Mouse (Mus musculus) lung, embryonic 16.5 days (tissue): ENCODE measurements around the gene Adamts3. TPM values are rescaled to one million over a fixed set of nuclear protein-coding genes. Genes with fewer than 3 reads are reported as not detected.

Experiments
- ATAC-seq: fragments of 200-750 bp; cut with Nextera tagmentation; 2 replicates; pipeline ENCODE4 v1.8.0; 2017; ENCODE audit warnings: low read depth, mild to moderate bottlenecking, moderate library complexity
- H3K27ac ChIP-seq: fragments of 300-500 bp; sonication (generic); 2 replicates; pipeline ENCODE4 v1.5.1; 2014; ENCODE audit warnings: mild to moderate bottlenecking, control low read depth, low read length
- H3K27me3 ChIP-seq: fragments of 300-500 bp; sonication (generic); 2 replicates; pipeline ENCODE4 v1.6.1; 2014; ENCODE audit warnings: low read depth, low read length, mixed read lengths; ENCODE audit not compliant: control insufficient read depth, insufficient read depth
- H3K36me3 ChIP-seq: fragments of 300-500 bp; sonication (generic); 2 replicates; pipeline ENCODE4 v1.6.1; 2014; ENCODE audit warnings: low read length; ENCODE audit not compliant: control insufficient read depth, insufficient read depth
- H3K4me1 ChIP-seq: fragments of 300-500 bp; sonication (generic); replicated peaks from 2 replicates; pipeline ENCODE4 v1.6.1; 2014; ENCODE audit warnings: low read length, mixed read lengths; ENCODE audit not compliant: control insufficient read depth, insufficient read depth
- H3K4me2 ChIP-seq: fragments of 300-500 bp; sonication (generic); 2 replicates; pipeline ENCODE4 v1.6.1; 2014; ENCODE audit warnings: low read depth, low read length, control low read depth
- H3K4me3 ChIP-seq: fragments of 300-500 bp; sonication (generic); 2 replicates; pipeline ENCODE4 v1.5.1; 2014; ENCODE audit warnings: mild to moderate bottlenecking, low read length, control low read depth
- H3K9ac ChIP-seq: fragments of 300-500 bp; sonication (generic); 2 replicates; pipeline ENCODE4 v1.6.1; 2014; ENCODE audit warnings: low read length, control low read depth
- H3K9me3 ChIP-seq: fragments of 300-500 bp; sonication (generic); 2 replicates; pipeline ENCODE4 v1.6.1; 2016; ENCODE audit warnings: low read length; ENCODE audit not compliant: control insufficient read depth
- WGBS: fragments of 180-500 bp; shearing (Covaris S2); extraction: QIAGEN DNeasy Blood & Tissue Kit; methylation state at CpG from one replicate; pipeline ENCODE4 v1.1.7; 2014; 5-methylcytosine and 5-hydroxymethylcytosine counted together
- polyA plus RNA-seq: library from polyadenylated mRNA; unstranded; fragments of >200 nt; fragmentation: Nextera tagmentation; extraction: Ambion mirVana; gene quantifications from 2 replicates; pipeline ENCODE4 v1.2.1, GENCODE M21; 2015

Adamts3 gene
- polyA plus RNA-seq, 1 experiment from 2014 or later = 4.0 TPM

GRCm38 (mm10) chr5:89784635-89785034, 98.5 kb downstream of the Adamts3 start:
- Histone ChIP-seq H3K4me1 (no peaks in the 10 kb centered on the region), H3K27me3 (no peaks in the 10 kb centered on the region), H3K36me3 (no peaks in the 10 kb centered on the region), H3K9ac (no peak overlapping the region), H3K4me3 (no peak overlapping the region), H3K27ac (no peak overlapping the region), H3K9me3 (no peaks in the 10 kb centered on the region), H3K4me2 (no peak overlapping the region)
- no peak for ATAC-seq
- WGBS = 79% methylated on average over 5 of the region's 5 CpGs

- no peak overlapping the region for H3K4me2 ChIP-seq
- no peak overlapping the region for H3K4me3 ChIP-seq
- ATAC-seq = no peak
Observed at GRCm38 (mm10) chr5:89779823-89780222, 103.3 kb downstream of the Adamts3 start.

GRCm38 (mm10) chr5:89778610-89779009, 104.5 kb downstream of the Adamts3 start:
- Histone ChIP-seq H3K4me2 (no peak overlapping the region), H3K4me3 (no peak overlapping the region), H3K36me3 (no peaks in the 10 kb centered on the region), H3K27me3 (no peaks in the 10 kb centered on the region), H3K4me1 (no peaks in the 10 kb centered on the region), H3K9ac (no peak overlapping the region), H3K27ac (no peak overlapping the region), H3K9me3 (no peaks in the 10 kb centered on the region)
- 23% methylated on average over 2 of the region's 2 CpGs for WGBS
- ATAC-seq = no peak

More at GRCm38 (mm10) chr5:89779823-89780222, 103.3 kb downstream of the Adamts3 start:
- WGBS = 76% methylated on average over 2 of the region's 2 CpGs
- Histone ChIP-seq H3K36me3 (no peaks in the 10 kb centered on the region), H3K27ac (no peak overlapping the region), H3K4me1 (no peaks in the 10 kb centered on the region), H3K9me3 (no peaks in the 10 kb centered on the region), H3K9ac (no peak overlapping the region), H3K27me3 (no peaks in the 10 kb centered on the region)

- H3K27ac ChIP-seq = no peak overlapping the region
- no peak overlapping the region for H3K4me2 ChIP-seq
- H3K4me1 ChIP-seq = no peaks in the 10 kb centered on the region
- no peaks in the 10 kb centered on the region for H3K9me3 ChIP-seq
- WGBS = 65% methylated on average over 4 of the region's 4 CpGs
- no peak overlapping the region for H3K4me3 ChIP-seq
- H3K27me3 ChIP-seq = no peaks in the 10 kb centered on the region
- H3K36me3 ChIP-seq = no peaks in the 10 kb centered on the region
- H3K9ac ChIP-seq = no peak overlapping the region
- no peak for ATAC-seq
Observed at GRCm38 (mm10) chr5:89777411-89777810, 105.7 kb downstream of the Adamts3 start.

GRCm38 (mm10) chr5:89770655-89771355, 112.3 kb downstream of the Adamts3 start:
- H3K4me2 ChIP-seq = no peak overlapping the region
- no peaks in the 10 kb centered on the region for H3K36me3 ChIP-seq
- ATAC-seq = no peak
- H3K4me1 ChIP-seq = no peaks in the 10 kb centered on the region
- no peaks in the 10 kb centered on the region for H3K9me3 ChIP-seq
- H3K27me3 ChIP-seq = no peaks in the 10 kb centered on the region
- H3K9ac ChIP-seq = no peak overlapping the region
- WGBS = 57% methylated on average over 4 of the region's 4 CpGs
- H3K4me3 ChIP-seq = no peak overlapping the region
- H3K27ac ChIP-seq = no peak overlapping the region

- H3K9me3 ChIP-seq = no peaks in the 10 kb centered on the region
- ATAC-seq = no peak
- no peak overlapping the region for H3K4me2 ChIP-seq
- H3K36me3 ChIP-seq = no peaks in the 10 kb centered on the region
- no peaks in the 10 kb centered on the region for H3K27me3 ChIP-seq
- WGBS = 24% methylated on average over 11 of the region's 11 CpGs
- no peak overlapping the region for H3K9ac ChIP-seq
- H3K4me1 ChIP-seq = no peaks in the 10 kb centered on the region
- H3K27ac ChIP-seq = no peak overlapping the region
- no peak overlapping the region for H3K4me3 ChIP-seq
Observed at GRCm38 (mm10) chr5:89763189-89764187, 119.6 kb downstream of the Adamts3 start.

- Histone ChIP-seq H3K4me3 (no peak overlapping the region), H3K36me3 (no peaks in the 10 kb centered on the region), H3K9me3 (no peaks in the 10 kb centered on the region), H3K27me3 (no peaks in the 10 kb centered on the region), H3K9ac (no peak overlapping the region), H3K27ac (no peak overlapping the region), H3K4me2 (no peak overlapping the region), H3K4me1 (no peaks in the 10 kb centered on the region)
- ATAC-seq = no peak
- WGBS = 86% methylated on average over 4 of the region's 4 CpGs
Observed at GRCm38 (mm10) chr5:89760368-89760767, 122.8 kb downstream of the Adamts3 start.

- no peak overlapping the region for H3K27ac ChIP-seq
- WGBS = 88% methylated on average over 2 of the region's 2 CpGs
- H3K9ac ChIP-seq = no peak overlapping the region
- ATAC-seq = no peak
- H3K4me1 ChIP-seq = peaks cover 6% of the 10 kb centered on the region; the same call in 1 of the 2 replicates
- no peaks in the 10 kb centered on the region for H3K27me3 ChIP-seq
- H3K4me3 ChIP-seq = no peak overlapping the region
- no peaks in the 10 kb centered on the region for H3K36me3 ChIP-seq
- no peaks in the 10 kb centered on the region for H3K9me3 ChIP-seq
- H3K4me2 ChIP-seq = no peak overlapping the region
Observed at GRCm38 (mm10) chr5:89751836-89752235, 131.3 kb downstream of the Adamts3 start.

GRCm38 (mm10) chr5:89748185-89748884, 134.8 kb downstream of the Adamts3 start:
- 34% methylated on average over 2 of the region's 2 CpGs for whole genome bisulfite sequencing

More at GRCm38 (mm10) chr5:89748185-89748884, 134.8 kb downstream of the Adamts3 start:
- no peak overlapping the region for H3K4me3 ChIP-seq
- H3K27me3 ChIP-seq = no peaks in the 10 kb centered on the region
- H3K27ac ChIP-seq = no peak overlapping the region
- H3K4me2 ChIP-seq = no peak overlapping the region
- H3K9ac ChIP-seq = no peak overlapping the region
- ATAC-seq = peak; percentile 38; the same call in 1 of the 2 replicates
- no peaks in the 10 kb centered on the region for H3K36me3 ChIP-seq
- H3K4me1 ChIP-seq = peaks cover 6% of the 10 kb centered on the region; the same call in 1 of the 2 replicates
- H3K9me3 ChIP-seq = no peaks in the 10 kb centered on the region
